Mouse (Mus musculus) ES-E14 (cell line): ENCODE measurements at regions not wholly inside any gene's neighbourhood (a gene's known extent, or its start where the extent isn't known, plus 50 kb on each side); places are given as distances from the start of the nearest gene placed in this dataset.

ENCODE experiments used
- DNase-seq: peaks from one replicate; pipeline ENCODE4 v3.0.0-alpha.2; 2013; ENCODE audit warnings: low read depth, low spot score
- H3K27ac ChIP-seq: 2 replicates; pipeline ENCODE4 v1.5.1; 2012; ENCODE audit warnings: low read depth, mild to moderate bottlenecking, low read length, moderate library complexity, mixed read lengths; ENCODE audit not compliant: poor library complexity, insufficient read depth, severe bottlenecking
- H3K36me3 ChIP-seq: 2 replicates; pipeline ENCODE4 v1.6.1; 2012; ENCODE audit warnings: mild to moderate bottlenecking, low read length, moderate library complexity, mixed read lengths; ENCODE audit not compliant: control insufficient read depth, poor library complexity, insufficient read depth, severe bottlenecking
- H3K4me1 ChIP-seq, 2 experiments: fragments of 150-350 bp in 1 of 2; sonication (generic) in 1 of 2; 2 replicates each; pipeline ENCODE4 v1.6.1; 2012; ENCODE audit warnings: low read length in 2 of 2, mild to moderate bottlenecking in 1 of 2, mixed read lengths in 1 of 2; ENCODE audit not compliant: control insufficient read depth in 2 of 2, insufficient read depth in 2 of 2, poor library complexity in 1 of 2
- H3K4me3 ChIP-seq, 2 experiments: fragments of 150-350 bp in 1 of 2; sonication (generic) in 1 of 2; 2 replicates each; pipeline ENCODE4 v1.5.1; 2012; ENCODE audit warnings: low read length in 2 of 2, low read depth in 1 of 2, mild to moderate bottlenecking in 1 of 2, mixed read lengths in 1 of 2; ENCODE audit not compliant: insufficient read depth in 1 of 2, poor library complexity in 1 of 2, severe bottlenecking in 1 of 2
- H3K9ac ChIP-seq: 2 replicates; pipeline ENCODE4 v1.6.1; 2012; ENCODE audit warnings: low read depth, mild to moderate bottlenecking, low read length, mixed read lengths; ENCODE audit not compliant: poor library complexity, insufficient read depth, severe bottlenecking
- H3K9me3 ChIP-seq: fragments of 150-350 bp; sonication (generic); 2 replicates; pipeline ENCODE4 v1.6.1; 2012; ENCODE audit warnings: low read depth, mild to moderate bottlenecking, low read length; ENCODE audit not compliant: control insufficient read depth, insufficient read depth
- CHD2 ChIP-seq: IDR thresholded peaks from 2 replicates; pipeline ENCODE4 v1.6.1; 2014; ENCODE audit warnings: mild to moderate bottlenecking, low read depth, low read length, inconsistent platforms
- HCFC1 ChIP-seq: IDR thresholded peaks from 2 replicates; pipeline ENCODE4 v1.6.1; 2012; ENCODE audit warnings: low read length, inconsistent platforms, borderline replicate concordance; ENCODE audit not compliant: insufficient read depth
- MAFK ChIP-seq: IDR thresholded peaks from 2 replicates; pipeline ENCODE4 v1.6.1; 2014; ENCODE audit warnings: mild to moderate bottlenecking, low read depth, low read length, inconsistent platforms; ENCODE audit not compliant: insufficient read depth
- ZC3H11A ChIP-seq: IDR thresholded peaks from 2 replicates; pipeline ENCODE4 v1.6.1; 2012; ENCODE audit warnings: low read depth, mild to moderate bottlenecking, inconsistent platforms, low read length, borderline replicate concordance
- ZNF384 ChIP-seq: IDR thresholded peaks from 2 replicates; pipeline ENCODE4 v1.6.1; 2012; ENCODE audit warnings: low read depth, low read length, inconsistent platforms
- in situ Hi-C, 2 experiments: fragments of 600-800 bp; cut with MboI; formaldehyde crosslinking; loops; one replicate each; pipeline ENCODE4 v1.15.1; 2025; ENCODE audit warnings: low sequenced_read_pairs in 2 of 2, inconsistent platforms in 1 of 2; ENCODE audit not compliant: unreplicated experiment in 2 of 2

DNA sequence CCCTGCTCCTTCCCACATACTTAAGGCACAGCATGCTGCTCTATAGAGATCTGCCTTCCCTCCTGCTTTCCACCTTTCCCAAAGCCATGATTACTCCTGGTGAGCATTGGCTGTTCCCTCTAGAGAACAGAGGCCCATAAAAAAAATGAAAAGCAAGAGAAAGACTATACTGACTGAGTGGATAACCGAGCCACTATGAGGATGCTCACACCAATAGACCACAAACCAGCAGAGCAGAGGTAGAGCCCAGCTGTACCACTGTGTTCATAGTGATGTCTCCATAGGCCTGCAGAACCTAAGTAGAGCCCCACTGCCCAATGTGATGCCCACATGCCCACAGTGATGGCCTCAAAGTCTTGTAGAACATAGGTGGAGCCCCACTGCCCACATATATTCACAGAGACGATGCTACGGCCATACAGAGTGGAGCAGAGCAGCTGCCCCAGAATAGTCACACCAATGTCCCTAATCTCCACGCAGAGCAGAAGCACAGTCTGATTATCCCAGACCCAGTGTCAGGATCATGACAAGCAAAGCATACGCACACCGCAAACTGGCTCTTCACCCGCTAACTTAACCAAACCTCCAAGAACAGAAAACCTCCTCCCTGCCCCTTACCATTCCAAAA lies 174.8 kb upstream of the Nr4a3 start:
- DNase-seq: no peak
- Histone ChIP-seq H3K36me3 (no peaks in the 10 kb centered on the region), H3K27ac (no peak overlapping the region), H3K4me3 (no peak overlapping the region), H3K4me1 (no peaks in the 10 kb centered on the region), H3K9me3 (no peaks in the 10 kb centered on the region), H3K9ac (no peak overlapping the region)
- in situ Hi-C loops: no loop called here
- TF ChIP-seq ZC3H11A (no peak), ZNF384 (no peak), HCFC1 (no peak), CHD2 (no peak), MAFK (no peak)

DNA sequence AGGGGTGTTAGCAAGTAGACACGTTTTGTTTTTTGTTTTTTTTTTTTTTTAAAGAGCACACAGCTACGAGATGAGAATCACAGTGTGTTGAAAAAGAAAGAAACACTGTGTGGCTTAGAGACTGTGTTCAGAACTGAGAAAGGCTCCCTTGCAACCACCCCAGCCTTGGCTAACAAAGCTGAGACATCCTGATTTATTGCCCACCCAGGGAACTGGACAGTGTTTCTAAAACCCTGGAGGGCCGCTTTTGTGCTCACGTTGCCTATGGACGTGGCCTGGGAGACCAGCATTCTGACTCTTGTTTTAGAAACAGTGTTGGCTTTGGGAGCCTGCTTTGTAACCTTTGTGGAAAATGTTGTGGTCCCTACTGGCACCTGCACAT lies 174.3 kb upstream of the Nr4a3 start:
- no peaks in the 10 kb centered on the region for H3K36me3 ChIP-seq
- H3K27ac ChIP-seq: no peak overlapping the region
- H3K4me1 ChIP-seq: no peaks in the 10 kb centered on the region
- in situ Hi-C loops: no loop called here
- TF ChIP-seq MAFK (no peak), ZC3H11A (no peak), ZNF384 (no peak), HCFC1 (no peak), CHD2 (no peak)
- no peaks in the 10 kb centered on the region for H3K9me3 ChIP-seq
- H3K4me3 ChIP-seq: no peak overlapping the region
- H3K9ac ChIP-seq: no peak overlapping the region
- DNase-seq: no peak

DNA sequence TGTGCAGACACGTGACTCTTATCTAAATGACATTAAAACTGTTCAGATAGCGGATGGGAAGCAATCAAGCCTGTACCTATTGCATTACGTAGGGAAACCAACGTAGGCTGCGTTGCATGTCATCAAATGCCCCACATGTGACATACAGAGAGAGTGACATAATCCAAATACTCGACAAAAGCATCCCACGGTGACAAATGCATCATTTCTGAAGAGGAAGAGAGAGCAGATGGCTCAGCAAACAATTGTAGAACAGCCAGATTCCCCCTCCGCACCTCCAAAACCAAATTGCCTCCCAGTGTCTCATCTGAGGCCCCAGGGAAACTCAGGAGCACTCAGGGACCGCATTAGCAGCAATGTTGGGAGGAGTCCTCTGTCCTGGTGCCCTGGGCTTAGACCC lies 163.4 kb upstream of the Nr4a3 start:
- TF ChIP-seq ZNF384 (no peak), HCFC1 (no peak)
- DNase-seq: no peak
- Histone ChIP-seq H3K27ac (no peak overlapping the region), H3K36me3 (no peaks in the 10 kb centered on the region), H3K4me3 (no peak overlapping the region), H3K9me3 (no peaks in the 10 kb centered on the region), H3K4me1 (no peaks in the 10 kb centered on the region), H3K9ac (no peak overlapping the region)
- in situ Hi-C loops: no loop called here

DNA sequence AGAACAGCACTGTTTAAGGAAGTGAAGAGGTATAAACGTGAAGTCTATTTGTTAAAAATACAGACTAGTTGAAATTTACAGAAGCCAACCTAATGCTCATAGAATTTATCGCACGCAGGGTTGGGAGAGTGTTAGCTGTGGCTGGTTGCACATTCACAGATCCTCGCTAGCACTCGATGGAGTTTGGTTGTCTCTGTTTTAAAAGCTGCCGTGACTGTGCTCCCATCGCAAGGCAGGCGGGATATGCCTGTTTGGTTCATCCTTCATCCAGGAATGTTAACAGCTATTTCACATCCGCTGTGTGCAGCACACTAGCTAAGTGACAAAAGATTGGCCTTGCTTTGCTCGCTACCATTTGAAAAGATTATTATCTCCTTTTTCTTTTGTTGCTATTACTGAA lies 162.9 kb upstream of the Nr4a3 start:
- no peaks in the 10 kb centered on the region for H3K9me3 ChIP-seq
- no peak for TF ChIP-seq HCFC1
- TF ChIP-seq ZNF384: no peak
- no peak for TF ChIP-seq ZC3H11A
- no peak for TF ChIP-seq MAFK
- no peak for TF ChIP-seq CHD2
- no peaks in the 10 kb centered on the region for H3K36me3 ChIP-seq
- H3K4me1 ChIP-seq: no peaks in the 10 kb centered on the region
- H3K4me3 ChIP-seq: no peak overlapping the region
- H3K27ac ChIP-seq: no peak overlapping the region
- no peak overlapping the region for H3K9ac ChIP-seq
- no peak for DNase-seq
- in situ Hi-C loops: no loop called here

DNA sequence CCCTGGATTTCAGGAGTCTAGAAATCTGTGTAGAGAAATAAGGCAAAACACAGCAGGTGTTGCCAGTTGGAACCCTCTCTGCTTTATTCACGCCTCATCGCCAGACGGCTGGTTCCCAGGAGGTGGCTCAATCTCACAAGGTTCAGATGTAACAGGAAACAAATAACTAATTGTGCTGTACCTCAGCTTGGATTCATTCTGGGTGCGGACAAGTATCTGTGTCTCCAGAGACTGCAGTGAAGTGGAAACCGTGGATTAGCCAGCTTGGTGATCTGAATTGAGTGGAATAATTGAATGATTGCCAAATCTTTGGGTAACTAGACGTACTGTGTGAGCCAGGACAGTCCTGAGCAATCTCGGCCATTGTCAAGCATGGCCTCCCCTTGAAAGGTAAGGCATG lies 145.4 kb upstream of the Nr4a3 start:
- no peak for TF ChIP-seq HCFC1
- no peak for TF ChIP-seq ZC3H11A
- no peak for TF ChIP-seq MAFK
- no peak for TF ChIP-seq CHD2
- TF ChIP-seq ZNF384: no peak
- H3K9me3 ChIP-seq: no peaks in the 10 kb centered on the region
- no peaks in the 10 kb centered on the region for H3K36me3 ChIP-seq
- DNase-seq: no peak
- no peak overlapping the region for H3K27ac ChIP-seq
- H3K4me1 ChIP-seq: no peaks in the 10 kb centered on the region
- in situ Hi-C loops: no loop called here
- no peak overlapping the region for H3K9ac ChIP-seq
- no peak overlapping the region for H3K4me3 ChIP-seq
